Mouse (Mus musculus) T-helper 1 cell (primary cell): Measurements from ENCODE around the gene Ttc23.

Source experiments
- in situ Hi-C: fragments of 300-600 bp; cut with MboI, MseI; formaldehyde crosslinking; loops from one replicate; pipeline ENCODE4 v1.15.1; 2025; ENCODE audit warnings: high pct_unique_total_duplicates

Gene Ttc23

GRCm38 (mm10) chr7:67695906-67696305, 48.7 kb downstream of the Ttc23 start:
- in situ Hi-C loops, result loop anchor here (10.0 kb wide), 1 partner anchor 1099 kb away; no protein-coding TSS in a partner anchor

GRCm38 (mm10) chr7:67697892-67698630, 50.9 kb downstream of the Ttc23 start:
- in situ Hi-C loops, result loop anchor here (10.0 kb wide), 1 partner anchor 1097 kb away; no protein-coding TSS in a partner anchor

GRCm38 (mm10) chr7:67699301-67699700, 52.1 kb downstream of the Ttc23 start:
- in situ Hi-C loops, result loop anchor here (10.0 kb wide), 1 partner anchor 1096 kb away; no protein-coding TSS in a partner anchor

GRCm38 (mm10) chr7:67700846-67701245, 53.6 kb downstream of the Ttc23 start:
- in situ Hi-C loops, result no loop called here

DNA sequence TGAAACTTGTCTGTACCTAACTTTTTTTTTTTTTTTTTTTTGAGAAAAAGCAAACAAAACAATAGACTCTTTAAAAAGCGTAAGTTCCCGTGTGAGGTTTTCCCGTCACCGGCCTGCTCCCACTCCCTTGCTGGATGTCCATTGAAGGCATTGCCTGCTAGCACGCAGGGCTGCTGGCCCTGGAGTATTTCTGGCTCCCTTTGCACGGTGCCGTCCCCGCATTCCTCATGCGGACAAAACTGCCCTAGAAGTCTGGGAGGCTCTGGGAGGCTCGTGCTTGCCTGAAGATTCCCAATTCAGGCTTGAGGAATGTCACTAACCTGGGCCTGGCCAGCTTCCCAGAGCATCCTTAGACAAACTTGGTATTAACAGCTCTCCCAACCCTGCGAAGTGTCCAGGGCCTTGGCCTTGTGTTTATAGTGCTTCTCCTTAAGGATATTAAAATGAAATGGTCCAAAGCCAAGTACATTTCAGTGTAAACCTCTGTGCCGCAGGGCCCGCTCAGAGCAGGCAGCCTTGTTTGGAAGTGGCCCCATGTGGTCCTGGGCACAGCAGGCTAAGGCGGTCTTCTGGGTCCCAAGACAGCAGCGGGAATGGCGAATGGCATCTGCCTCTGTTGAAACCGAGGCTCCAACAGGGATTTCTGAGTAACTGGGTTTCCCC, 54.2 kb downstream of the Ttc23 start:
- in situ Hi-C loops, result no loop called here

DNA sequence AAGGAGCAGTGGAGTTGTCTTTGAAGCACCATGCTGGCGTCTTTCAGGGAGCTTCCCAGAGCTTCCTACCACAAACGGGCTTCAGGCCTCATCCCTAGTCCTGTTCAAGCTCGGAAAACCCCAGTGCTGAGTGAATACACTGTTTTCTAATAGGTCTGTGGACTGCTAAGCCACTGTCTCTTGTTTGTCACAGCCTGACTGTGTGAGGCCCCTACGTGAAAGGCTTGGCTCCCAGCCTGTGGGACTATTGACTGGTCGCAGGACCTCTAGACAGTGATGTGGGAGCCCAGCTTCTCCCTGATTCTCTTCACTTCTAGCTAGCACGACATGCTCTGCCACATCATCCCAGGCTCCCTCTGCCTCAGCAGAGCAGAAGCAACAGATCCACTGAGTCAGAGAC, 61.0 kb downstream of the Ttc23 start:
- in situ Hi-C loops, result no loop called here

DNA sequence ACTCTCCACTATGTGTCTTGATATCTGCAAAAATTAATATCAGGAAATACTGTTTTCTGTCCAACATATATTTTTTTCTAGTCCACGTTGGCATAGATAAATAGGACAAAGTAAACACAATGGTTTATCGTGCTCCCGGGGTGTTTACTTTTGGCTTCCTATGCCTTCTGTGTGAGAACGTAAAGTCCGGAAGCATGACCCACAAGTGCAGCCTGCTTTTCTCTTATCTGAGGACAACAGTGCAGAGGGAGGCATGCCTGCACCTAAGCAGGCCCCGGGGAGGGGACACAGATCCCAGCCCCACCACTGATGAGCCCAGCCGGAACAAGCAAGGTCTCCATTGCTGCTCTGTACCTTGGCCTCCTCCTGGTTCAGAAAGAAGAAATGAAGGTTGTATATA, 63.0 kb downstream of the Ttc23 start:
- in situ Hi-C loops, result no loop called here

- in situ Hi-C loops, result no loop called here
Observed at GRCm38 (mm10) chr7:67713820-67714510, 66.8 kb downstream of the Ttc23 start.

DNA sequence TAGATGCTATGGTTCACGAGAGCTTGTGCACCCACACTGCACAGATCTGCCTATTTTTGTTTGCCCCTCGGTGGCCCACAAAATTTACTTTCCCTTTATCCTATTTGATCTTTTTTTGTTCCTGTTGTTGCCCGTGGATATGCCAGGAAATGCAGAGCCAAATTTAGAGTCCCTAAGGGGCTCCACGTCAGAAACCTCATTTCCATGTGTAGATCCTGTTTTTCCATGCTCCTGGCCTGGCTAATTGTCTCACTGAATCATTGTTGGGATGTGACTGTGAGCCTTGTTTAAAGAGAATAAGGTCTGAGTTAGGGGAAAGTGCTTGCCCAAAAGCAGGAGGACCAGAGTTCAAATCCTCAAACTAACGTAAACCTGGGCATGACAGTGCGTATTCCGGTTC, 68.0 kb downstream of the Ttc23 start:
- in situ Hi-C loops, result no loop called here

DNA sequence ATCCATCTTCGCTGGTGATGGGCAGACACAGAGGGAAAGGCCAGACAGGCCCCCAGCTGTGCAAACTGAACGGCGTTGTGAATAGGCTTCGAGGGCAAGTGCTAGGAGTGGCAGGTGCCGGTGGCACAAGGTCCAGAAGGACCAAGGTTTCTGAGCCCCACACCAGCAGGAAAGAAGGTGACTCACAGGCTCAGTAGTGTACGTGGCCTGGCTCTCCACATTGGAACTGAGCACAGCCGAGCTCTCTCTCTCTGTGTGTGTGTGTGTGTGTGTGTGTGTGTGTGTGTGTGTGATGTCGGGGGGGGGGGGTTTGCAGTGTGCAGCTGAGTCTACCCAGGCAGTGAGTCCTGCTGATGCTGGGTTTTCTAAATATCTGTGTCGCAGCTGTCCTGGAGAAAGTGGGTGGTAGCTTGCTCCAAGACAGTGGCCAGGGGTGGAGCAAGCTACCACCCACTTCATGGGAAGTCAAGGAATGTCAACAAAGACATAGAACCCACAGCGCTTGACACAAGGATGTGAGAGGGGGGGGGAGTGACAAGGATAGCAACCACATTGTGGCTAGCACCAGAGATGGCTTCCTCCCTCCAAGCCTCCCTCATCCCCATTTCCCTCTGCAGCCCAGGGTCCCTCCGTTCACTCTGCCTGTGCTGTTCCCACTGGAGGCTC, 69.1 kb downstream of the Ttc23 start:
- in situ Hi-C loops, result no loop called here

- in situ Hi-C loops, result no loop called here
Observed at GRCm38 (mm10) chr7:67716925-67717324, 69.7 kb downstream of the Ttc23 start.

DNA sequence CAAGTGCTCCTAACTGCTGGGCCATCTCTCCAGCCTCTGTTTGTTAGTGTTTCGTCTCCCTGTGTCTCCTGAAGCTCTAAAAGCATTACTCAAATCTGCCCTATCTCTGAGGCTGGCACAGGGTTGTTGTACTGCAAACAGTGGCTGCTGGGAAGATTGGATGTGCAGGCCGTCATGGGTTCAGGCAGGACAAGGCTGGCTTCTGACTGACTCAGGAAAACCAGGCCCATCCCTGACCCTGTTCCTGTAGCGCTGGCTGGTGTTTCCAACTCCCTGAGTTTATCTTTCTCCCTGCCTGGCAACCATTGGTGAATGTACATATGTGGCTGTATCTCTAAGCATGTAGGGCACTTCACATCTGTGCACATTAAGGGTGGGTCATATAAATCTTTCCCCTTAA, 70.3 kb downstream of the Ttc23 start:
- in situ Hi-C loops, result no loop called here

- in situ Hi-C loops, result no loop called here
Observed at GRCm38 (mm10) chr7:67718804-67719203, 71.6 kb downstream of the Ttc23 start.

DNA sequence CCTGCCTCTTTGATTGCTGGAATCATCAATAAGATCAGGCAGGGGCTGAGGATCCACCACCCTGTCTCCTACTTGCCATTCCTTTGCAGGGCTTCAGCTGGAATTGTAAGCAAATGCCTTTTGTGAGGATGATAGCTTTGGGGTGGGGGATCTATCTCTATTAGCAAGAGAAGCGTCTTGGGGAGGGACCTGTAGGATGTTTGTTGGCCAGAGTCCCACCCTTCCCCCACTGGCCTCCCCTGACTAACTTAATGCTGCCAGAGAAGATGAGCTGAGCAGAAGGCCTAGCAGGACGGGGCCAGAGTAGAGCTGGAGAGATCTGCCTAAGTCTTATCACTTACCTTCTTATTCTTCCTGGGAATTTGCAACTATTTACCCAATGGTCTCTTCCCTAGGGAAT, 75.0 kb downstream of the Ttc23 start:
- in situ Hi-C loops, result no loop called here

DNA sequence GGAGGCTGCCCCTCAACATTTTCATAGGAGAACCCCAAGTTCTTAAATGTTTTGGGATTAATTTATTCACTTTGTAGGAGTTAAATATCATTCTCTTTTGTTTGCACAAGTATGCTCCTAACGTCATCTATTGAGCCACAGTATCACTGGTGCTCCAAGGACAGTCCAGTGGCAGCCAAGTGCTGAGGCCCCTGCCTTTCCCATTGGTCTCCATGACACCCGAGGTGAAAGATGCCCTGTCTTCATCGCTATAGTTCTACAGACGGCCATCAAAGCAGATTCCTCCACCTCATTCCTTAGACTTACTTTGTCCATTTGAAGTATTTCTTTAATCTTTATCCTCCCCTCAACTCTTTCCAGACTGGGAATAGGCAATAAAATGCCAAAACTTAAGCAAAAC, 77.3 kb downstream of the Ttc23 start:
- in situ Hi-C loops, result no loop called here

DNA sequence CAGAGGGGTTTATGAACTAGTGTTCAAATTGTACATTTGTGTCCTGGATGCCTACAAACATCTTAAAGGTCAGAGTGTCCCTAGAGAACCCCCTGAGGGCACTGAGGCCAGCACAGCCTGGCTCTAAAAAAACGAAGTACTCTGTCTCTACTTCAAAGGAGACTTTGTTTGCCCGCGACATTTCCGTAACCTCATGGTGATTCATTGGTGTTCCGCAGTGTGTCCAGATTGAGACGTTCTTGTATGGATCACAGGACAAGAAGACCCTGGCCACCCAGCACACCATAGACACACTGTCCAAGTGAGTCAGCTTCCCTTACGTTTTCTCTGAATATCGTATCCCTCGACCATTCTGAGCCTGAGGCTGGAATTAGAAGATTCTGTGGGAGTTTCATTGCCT, 77.8 kb downstream of the Ttc23 start:
- in situ Hi-C loops, result no loop called here

DNA sequence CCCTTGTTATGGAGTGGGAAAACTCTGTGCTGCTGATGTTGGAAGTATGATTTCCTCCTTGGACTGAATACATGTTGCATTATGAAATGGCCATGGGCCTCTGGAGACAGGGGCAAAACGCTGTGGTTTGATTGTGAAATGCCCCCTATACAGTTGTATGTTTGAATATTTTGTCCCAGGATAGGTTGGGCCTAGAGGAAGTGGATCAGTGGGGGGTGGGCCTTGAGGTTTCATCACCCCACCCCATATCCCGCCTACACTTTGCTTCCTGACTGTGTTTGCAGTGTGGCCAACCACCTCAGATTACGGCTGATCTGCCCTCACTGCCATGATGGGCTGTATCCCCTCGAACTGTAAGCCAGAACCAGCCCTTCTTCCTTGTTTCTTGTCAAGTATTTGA, 81.0 kb downstream of the Ttc23 start:
- in situ Hi-C loops, result no loop called here

GRCm38 (mm10) chr7:67728809-67729208, 81.6 kb downstream of the Ttc23 start:
- in situ Hi-C loops, result no loop called here

DNA sequence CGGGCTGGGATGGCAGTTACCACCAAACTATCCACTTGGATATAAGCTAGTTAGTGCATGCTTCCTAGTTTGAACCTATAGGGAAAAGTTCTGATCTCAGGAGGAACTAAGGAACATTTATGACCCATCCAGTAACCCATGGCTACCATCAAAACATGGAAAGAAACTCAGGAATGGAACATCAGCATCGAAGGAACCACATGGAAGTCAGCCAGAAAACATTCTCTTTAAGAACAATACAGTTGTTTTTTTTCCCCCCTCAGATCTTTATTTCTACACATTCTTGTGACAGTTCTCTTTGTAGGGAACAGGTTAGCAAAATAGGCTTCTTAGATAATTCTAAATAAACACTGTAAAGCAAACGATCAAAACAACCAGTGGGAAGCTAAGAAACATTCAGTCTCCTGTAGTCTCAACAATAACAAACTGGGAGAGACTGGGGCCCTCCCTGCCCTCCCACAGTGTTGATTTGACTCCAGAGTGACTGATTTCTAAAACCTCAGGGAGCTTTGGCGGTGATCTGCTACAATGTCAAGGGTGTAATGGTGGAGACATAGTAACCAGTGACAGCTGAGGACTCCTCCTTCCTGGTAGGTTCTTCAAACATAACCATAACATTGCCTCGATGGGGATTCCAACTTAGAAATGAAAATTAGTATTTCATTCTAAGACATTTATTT, 83.4 kb downstream of the Ttc23 start:
- in situ Hi-C loops, result no loop called here

DNA sequence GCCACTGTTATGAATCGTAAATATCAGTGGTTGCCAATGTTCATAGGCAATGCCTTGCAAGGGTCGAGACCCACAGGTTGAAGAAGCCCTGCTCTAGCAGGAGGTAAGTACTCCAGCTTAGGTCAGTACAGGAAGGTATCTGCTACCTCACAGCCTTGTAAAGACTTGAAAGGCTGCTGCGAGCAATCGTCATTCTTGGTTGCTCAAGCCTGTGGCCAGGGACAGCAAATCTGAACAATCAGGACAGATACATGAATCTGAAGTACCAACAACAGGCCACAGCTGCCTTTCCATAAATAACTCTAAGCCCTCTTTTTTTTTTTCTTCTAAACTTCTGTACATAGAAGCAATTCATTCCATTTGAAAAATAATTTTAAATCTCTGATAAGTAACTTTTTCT, 85.1 kb downstream of the Ttc23 start:
- in situ Hi-C loops, result no loop called here

- in situ Hi-C loops, result no loop called here
Observed at GRCm38 (mm10) chr7:67740382-67740781, 93.2 kb downstream of the Ttc23 start.

DNA sequence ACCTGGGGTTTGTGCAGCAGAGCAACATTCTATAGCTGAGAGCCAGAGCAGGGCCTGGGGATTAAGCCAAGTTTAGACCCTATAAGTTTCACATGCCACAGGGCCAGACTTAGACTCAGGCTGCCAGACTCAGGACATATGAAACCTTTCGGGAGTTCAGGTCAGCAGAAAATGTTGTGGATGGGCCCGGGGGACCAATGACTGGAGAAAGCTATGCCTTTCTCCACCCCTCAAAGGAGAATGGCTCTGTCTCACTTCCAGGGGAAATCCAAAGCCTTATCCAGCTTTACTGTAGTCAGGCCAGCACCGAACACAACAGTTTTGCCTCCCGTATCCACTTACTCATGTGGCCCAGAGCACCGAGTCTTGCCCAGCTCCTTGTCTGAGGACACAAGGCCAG, 93.6 kb downstream of the Ttc23 start:
- in situ Hi-C loops, result no loop called here
